Mouse (Mus musculus) kidney, postnatal 0 days (tissue): ENCODE data around the gene Atxn7l2. TPM values are rescaled to one million over a fixed set of nuclear protein-coding genes. Genes with fewer than 3 reads are reported as not detected.

ENCODE experiments used
- ATAC-seq: fragments of 200-750 bp; cut with Nextera tagmentation; replicated peaks from 2 replicates; pipeline ENCODE4 v1.8.0; 2017; ENCODE audit warnings: low read depth, moderate number of reproducible peaks, moderate TSS enrichment, moderate library complexity; ENCODE audit not compliant: low FRiP score
- DNase-seq: peaks from one replicate; pipeline ENCODE4 v3.0.0-alpha.2; 2016; ENCODE audit warnings: low spot score
- H3K27ac ChIP-seq: fragments of 300-500 bp; sonication (generic); 2 replicates; pipeline ENCODE4 v1.5.1; 2014; ENCODE audit warnings: mild to moderate bottlenecking
- H3K27me3 ChIP-seq: fragments of 300-500 bp; sonication (generic); 2 replicates; pipeline ENCODE4 v1.6.1; 2014; ENCODE audit warnings: low read length, mixed read lengths; ENCODE audit not compliant: insufficient read depth
- H3K36me3 ChIP-seq: fragments of 300-500 bp; sonication (generic); 2 replicates; pipeline ENCODE4 v1.6.1; 2014; ENCODE audit warnings: low read length, mixed read lengths; ENCODE audit not compliant: insufficient read depth
- H3K4me1 ChIP-seq: fragments of 300-500 bp; sonication (generic); replicated peaks from 2 replicates; pipeline ENCODE4 v1.6.1; 2014; ENCODE audit warnings: antibody characterized with exemption, low read length, mixed read lengths; ENCODE audit not compliant: insufficient read depth
- H3K4me2 ChIP-seq: fragments of 300-500 bp; sonication (generic); 2 replicates; pipeline ENCODE4 v1.6.1; 2014; ENCODE audit warnings: mild to moderate bottlenecking, low read length, moderate library complexity, mixed read lengths
- H3K4me3 ChIP-seq: fragments of 300-500 bp; sonication (generic); replicated peaks from 2 replicates; pipeline ENCODE4 v1.5.1; 2014; ENCODE audit warnings: low read depth, low read length
- H3K9ac ChIP-seq: fragments of 300-500 bp; sonication (generic); 2 replicates; pipeline ENCODE4 v1.6.1; 2014; ENCODE audit warnings: low read depth, low read length
- H3K9me3 ChIP-seq: fragments of 300-500 bp; sonication (generic); replicated peaks from 2 replicates; pipeline ENCODE4 v1.6.1; 2016; ENCODE audit warnings: low read length, inconsistent platforms, mixed read lengths
- CTCF ChIP-seq: IDR thresholded peaks from 2 replicates; pipeline ENCODE4 v1.5.1; 2016; ENCODE audit warnings: antibody characterized with exemption, low read depth, mild to moderate bottlenecking, moderate library complexity
- WGBS: fragments of 180-500 bp; shearing (Covaris S2); extraction: QIAGEN DNeasy Blood & Tissue Kit; methylation state at CpG from one replicate; pipeline ENCODE4 v1.1.7; 2014; 5-methylcytosine and 5-hydroxymethylcytosine counted together
- polyA plus RNA-seq: library from polyadenylated mRNA; unstranded; fragments of >200 nt; fragmentation: Nextera tagmentation; extraction: Ambion mirVana; gene quantifications from 2 replicates; pipeline ENCODE4 v1.2.1, GENCODE M21; 2015

Gene Atxn7l2
- polyA plus RNA-seq, 1 experiment from 2014 or later: 10.9 TPM

- ATAC-seq (no peak), DNase-seq (peak; percentile 22)
- Histone ChIP-seq H3K4me3 (no peak overlapping the region), H3K27me3 (no peaks in the 10 kb centered on the region), H3K9ac (no peak overlapping the region), H3K9me3 (no peaks in the 10 kb centered on the region), H3K4me2 (no peak overlapping the region), H3K36me3 (no peaks in the 10 kb centered on the region), H3K27ac (no peak overlapping the region), H3K4me1 (peaks cover 11% of the 10 kb centered on the region)
- peak; percentile 28; the same call in 1 of the 2 replicates for TF ChIP-seq CTCF
- 69% methylated on average over 8 of the region's 8 CpGs for WGBS
These were observed 1.7 kb upstream of the Atxn7l2 start for GRCm38 (mm10) chr3:108212406-108212805.

GRCm38 (mm10) chr3:108211845-108212244, 1.1 kb upstream of the Atxn7l2 start:
- H3K4me3 ChIP-seq: no peak overlapping the region
- no peak overlapping the region for H3K27ac ChIP-seq
- H3K4me1 ChIP-seq: peaks cover 11% of the 10 kb centered on the region
- TF ChIP-seq CTCF: no peak
- no peak for ATAC-seq
- H3K9ac ChIP-seq: no peak overlapping the region
- no peak for DNase-seq
- H3K27me3 ChIP-seq: no peaks in the 10 kb centered on the region
- WGBS: 79% methylated on average over 6 of the region's 6 CpGs
- no peaks in the 10 kb centered on the region for H3K36me3 ChIP-seq
- H3K4me2 ChIP-seq: no peak overlapping the region
- no peaks in the 10 kb centered on the region for H3K9me3 ChIP-seq

GRCm38 (mm10) chr3:108209946-108210770, 576 bp downstream of the Atxn7l2 start:
- Histone ChIP-seq H3K9ac (peak overlapping the region; percentile 87), H3K4me1 (peaks cover 11% of the 10 kb centered on the region), H3K36me3 (peaks cover 6% of the 10 kb centered on the region; the same call in 1 of the 2 replicates), H3K9me3 (no peaks in the 10 kb centered on the region), H3K27me3 (no peaks in the 10 kb centered on the region), H3K27ac (peak overlapping the region; percentile 87), H3K4me2 (peak overlapping the region; percentile 81), H3K4me3 (peak overlapping the region; percentile 69)
- ATAC-seq (peak; percentile 96), DNase-seq (peak; percentile 98)
- 1% methylated on average over 62 of the region's 72 CpGs for WGBS
- TF ChIP-seq CTCF: no peak

GRCm38 (mm10) chr3:108209536-108209935, 1.2 kb downstream of the Atxn7l2 start:
- H3K36me3 ChIP-seq: peaks cover 11% of the 10 kb centered on the region
- H3K27ac ChIP-seq: no peak overlapping the region
- no peaks in the 10 kb centered on the region for H3K27me3 ChIP-seq
- H3K4me2 ChIP-seq: peak overlapping the region; percentile 81
- H3K4me1 ChIP-seq: peaks cover 11% of the 10 kb centered on the region
- DNase-seq (no peak), ATAC-seq (no peak; the same call in 1 of the 2 replicates)
- no peak for TF ChIP-seq CTCF
- WGBS: 1% methylated on average over 8 of the region's 8 CpGs
- H3K9ac ChIP-seq: peak overlapping the region; percentile 87
- no peaks in the 10 kb centered on the region for H3K9me3 ChIP-seq
- H3K4me3 ChIP-seq: peak overlapping the region; percentile 69

- H3K4me2 ChIP-seq: peak overlapping the region; percentile 81
- H3K27ac ChIP-seq: no peak overlapping the region
- no peak overlapping the region for H3K4me3 ChIP-seq
- ATAC-seq (no peak), DNase-seq (no peak)
- no peak for TF ChIP-seq CTCF
- H3K9ac ChIP-seq: no peak overlapping the region
- 54% methylated on average over 3 of the region's 3 CpGs for WGBS
- H3K36me3 ChIP-seq: peaks cover 11% of the 10 kb centered on the region
- no peaks in the 10 kb centered on the region for H3K27me3 ChIP-seq
- no peaks in the 10 kb centered on the region for H3K9me3 ChIP-seq
- H3K4me1 ChIP-seq: peaks cover 11% of the 10 kb centered on the region
These were observed 1.7 kb downstream of the Atxn7l2 start for GRCm38 (mm10) chr3:108209001-108209400.

- H3K4me1 ChIP-seq: peaks cover 11% of the 10 kb centered on the region
- DNase-seq (peak; percentile 50), ATAC-seq (no peak)
- no peaks in the 10 kb centered on the region for H3K9me3 ChIP-seq
- H3K4me3 ChIP-seq: no peak overlapping the region
- H3K36me3 ChIP-seq: peaks cover 16% of the 10 kb centered on the region
- H3K27me3 ChIP-seq: no peaks in the 10 kb centered on the region
- no peak for TF ChIP-seq CTCF
- H3K9ac ChIP-seq: no peak overlapping the region
- no peak overlapping the region for H3K27ac ChIP-seq
- 66% methylated on average over 15 of the region's 15 CpGs for WGBS
- no peak overlapping the region for H3K4me2 ChIP-seq
These were observed 3.9 kb downstream of the Atxn7l2 start for GRCm38 (mm10) chr3:108206731-108207375.
